Mouse (Mus musculus) embryonic fibroblast, embryonic 13.5 days (primary cell): ENCODE measurements around the gene Tas2r125. TPM values are rescaled to one million over a fixed set of nuclear protein-coding genes. Genes with fewer than 3 reads are reported as not detected.
"Not testable (repeated sequence)": the region's sequence is repeated elsewhere in the genome, so short reads cannot be mapped to it uniquely, and the experiment has no call there.

ENCODE experiments used
- H3K27ac ChIP-seq: 2 replicates; pipeline ENCODE4 v1.5.1; 2012; ENCODE audit warnings: low read length, control low read depth, inconsistent platforms; ENCODE audit not compliant: insufficient read depth
- H3K4me1 ChIP-seq: 2 replicates; pipeline ENCODE4 v1.6.1; 2011; ENCODE audit warnings: low read length; ENCODE audit not compliant: control insufficient read depth, insufficient read depth
- H3K4me3 ChIP-seq: 2 replicates; pipeline ENCODE4 v1.5.1; 2011; ENCODE audit warnings: mild to moderate bottlenecking, control low read depth, low read length; ENCODE audit not compliant: insufficient read depth
- CTCF ChIP-seq: IDR thresholded peaks from 2 replicates; pipeline ENCODE4 v1.5.1; 2011; ENCODE audit warnings: mild to moderate bottlenecking, control low read depth, low read length, moderate library complexity, borderline replicate concordance; ENCODE audit not compliant: insufficient read depth
- POLR2A ChIP-seq: IDR thresholded peaks from 2 replicates; pipeline ENCODE4 v1.6.1; 2011; ENCODE audit warnings: low read depth, mild to moderate bottlenecking, control low read depth, low read length, moderate library complexity
- polyA plus RNA-seq: library from polyadenylated mRNA; stranded (reverse); fragments of >200 nt; gene quantifications from 2 replicates; pipeline ENCODE4 v1.2.4, GENCODE M21; 2011; ENCODE audit warnings: low read depth; ENCODE audit not compliant: missing spikeins, insufficient read length

Gene Tas2r125
- polyA plus RNA-seq = not detected in 2 replicates

DNA sequence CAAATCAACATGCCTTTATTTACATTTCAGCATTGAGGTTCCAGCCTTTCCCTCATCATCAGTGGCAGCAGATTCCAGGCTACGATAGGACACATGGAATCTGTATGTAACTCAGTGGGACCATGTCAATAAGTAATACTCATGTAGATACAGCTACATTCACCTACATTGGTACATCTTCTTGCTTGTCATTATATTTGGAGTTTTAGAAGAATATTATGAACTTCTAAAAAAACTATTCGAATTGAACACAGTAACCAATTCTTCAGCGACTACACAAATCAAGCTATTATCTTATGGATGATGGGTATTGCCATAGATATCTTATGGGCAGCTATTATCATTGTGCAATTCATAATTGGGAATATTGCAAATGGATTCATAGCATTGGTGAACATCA, at the start of gene Tas2r125:
Tas2r125 (plus strand) TSS at position 301 of the 400 bp plus-strand sequence.
- H3K4me1 ChIP-seq = no peaks in the 10 kb centered on the region
- TF ChIP-seq CTCF (no peak), POLR2A (no peak)
- H3K27ac ChIP-seq = no peak within 1 kb of the TSS
- no peak within 1 kb of the TSS for H3K4me3 ChIP-seq

GRCm38 (mm10) chr6:132867708-132868107, 41.7 kb upstream of the Tas2r125 start, which contains the start of gene Tas2r110:
TSS of gene Tas2r110 (plus strand) at chr6:132868008.
- Histone ChIP-seq H3K27ac (no peak within 1 kb of the TSS), H3K4me1 (no peaks in the 10 kb centered on the region), H3K4me3 (no peak within 1 kb of the TSS)
- TF ChIP-seq CTCF (no peak), POLR2A (no peak)

DNA sequence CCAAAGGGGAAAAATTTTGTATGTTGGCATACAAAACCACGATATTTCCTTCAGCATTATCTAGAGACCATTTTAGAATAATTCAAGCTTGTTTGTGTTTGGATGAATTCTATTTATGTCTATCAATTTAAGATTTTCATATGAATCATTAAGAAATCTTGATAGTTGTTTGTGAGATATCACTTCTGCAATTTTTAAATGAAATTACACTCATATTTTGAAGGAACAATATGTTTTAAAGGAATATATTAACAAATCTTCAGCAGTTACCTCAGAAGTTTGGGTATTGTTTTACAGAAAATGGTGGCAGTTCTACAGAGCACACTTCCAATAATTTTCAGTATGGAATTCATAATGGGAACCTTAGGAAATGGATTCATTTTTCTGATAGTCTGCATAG, 16.7 kb upstream of the Tas2r125 start, which contains the start of gene Tas2r113:
Tas2r113 (plus strand) TSS at position 301 of the 400 bp plus-strand sequence.
- no peak within 1 kb of the TSS for H3K27ac ChIP-seq
- no peak within 1 kb of the TSS for H3K4me3 ChIP-seq
- TF ChIP-seq POLR2A = no peak
- TF ChIP-seq CTCF = no peak
- H3K4me1 ChIP-seq = no peaks in the 10 kb centered on the region

DNA sequence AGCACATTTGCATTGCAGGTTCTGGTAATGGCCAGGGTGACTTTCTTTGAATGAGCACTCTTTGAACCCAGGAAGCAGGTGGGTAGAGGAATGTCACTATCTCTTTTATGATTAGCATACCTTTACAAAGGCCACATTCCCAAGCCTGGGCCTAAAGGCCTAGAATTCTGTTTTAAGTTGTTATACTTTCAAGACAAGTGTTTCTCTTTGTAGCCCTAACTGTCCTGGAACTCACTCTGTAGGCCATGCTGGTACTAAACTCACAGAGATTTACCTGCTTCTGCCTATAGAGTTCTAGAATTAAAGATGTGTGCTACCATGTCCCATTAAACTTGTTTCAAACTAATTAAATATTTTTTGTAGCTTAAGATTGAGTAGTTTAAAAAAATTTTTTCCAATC, 31.9 kb downstream of the Tas2r125 start:
- H3K27ac ChIP-seq, H3K4me1 ChIP-seq, H3K4me3 ChIP-seq: not testable (repeated sequence)

DNA sequence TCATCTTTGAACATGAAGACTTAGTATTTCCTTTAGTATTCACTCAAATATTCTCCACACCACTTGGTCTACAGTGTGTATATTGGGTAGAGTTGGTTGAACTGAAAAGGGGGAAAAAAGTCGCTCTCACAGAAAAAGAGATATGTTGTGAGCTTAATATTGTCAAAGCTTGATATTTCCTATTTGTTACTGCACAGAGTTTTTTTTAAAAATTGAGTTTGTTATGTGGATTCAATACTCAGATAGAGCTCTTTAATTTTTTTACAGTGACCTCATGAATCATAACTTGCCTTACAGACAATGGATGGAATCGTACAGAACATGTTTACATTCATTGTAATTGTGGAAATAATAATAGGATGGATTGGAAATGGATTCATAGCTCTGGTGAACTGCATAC, 41.4 kb downstream of the Tas2r125 start, which contains the start of gene Tas2r129:
Tas2r129 (plus strand) TSS at position 301 of the 400 bp plus-strand sequence.
- H3K4me1 ChIP-seq = no peaks in the 10 kb centered on the region
- no peak within 1 kb of the TSS for H3K27ac ChIP-seq
- TF ChIP-seq CTCF (no peak), POLR2A (no peak)
- H3K4me3 ChIP-seq = no peak within 1 kb of the TSS

DNA sequence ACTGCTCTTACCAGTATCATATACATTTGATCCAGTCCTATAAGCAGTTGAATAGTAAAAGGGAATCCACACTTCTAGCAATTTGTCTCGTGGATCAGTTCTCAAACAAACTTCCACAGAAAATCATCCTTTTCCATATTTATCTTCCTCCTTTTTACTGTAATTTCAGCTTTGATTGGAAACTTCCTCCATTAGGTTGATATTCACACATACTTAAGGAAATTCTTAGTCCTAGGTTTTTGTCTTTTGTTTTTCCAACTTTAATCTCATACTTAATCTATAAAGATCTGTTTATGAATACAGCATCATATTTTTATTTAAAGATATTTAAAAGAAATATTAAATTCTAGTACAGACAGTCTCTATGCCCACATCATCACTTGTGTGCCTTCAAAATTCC, 48.4 kb downstream of the Tas2r125 start, which contains the start of gene Tas2r131:
Tas2r131 (minus strand) TSS at position 101 of the 400 bp plus-strand sequence.
- TF ChIP-seq CTCF = no peak
- no peak for TF ChIP-seq POLR2A

More for the DNA sequence above, 48.4 kb downstream of the Tas2r125 start, which contains the start of gene Tas2r131:
- Histone ChIP-seq H3K4me1 (no peaks in the 10 kb centered on the region), H3K27ac (no peak within 1 kb of the TSS), H3K4me3 (no peak within 1 kb of the TSS)

Other genes with a start within 250 kb of the Tas2r125 start
- gene Tas2r121, start 208.6 kb upstream of the Tas2r125 start, polyA plus RNA-seq = not detected in 2 replicates
- not detected in 2 replicates for gene Tas2r122, start 197.7 kb upstream of the Tas2r125 start, polyA plus RNA-seq
- gene Tas2r115, start 171.6 kb upstream of the Tas2r125 start, polyA plus RNA-seq = not detected in 2 replicates
- not detected in 2 replicates for gene Tas2r124, start 154.9 kb upstream of the Tas2r125 start, polyA plus RNA-seq
- gene Tas2r102, start 147.5 kb upstream of the Tas2r125 start, polyA plus RNA-seq = not detected in 2 replicates
- not detected in 2 replicates for gene Tas2r136, start 131.5 kb upstream of the Tas2r125 start, polyA plus RNA-seq
- gene Tas2r117, start 106.8 kb upstream of the Tas2r125 start, polyA plus RNA-seq = not detected in 2 replicates
- gene Tas2r123, start 62.5 kb upstream of the Tas2r125 start, polyA plus RNA-seq = not detected in 2 replicates
- not detected in 2 replicates for gene Tas2r116, start 54.2 kb upstream of the Tas2r125 start, polyA plus RNA-seq
- gene Tas2r110, start 41.6 kb upstream of the Tas2r125 start, polyA plus RNA-seq = not detected in 2 replicates
- not detected in 2 replicates for gene Tas2r113, start 16.6 kb upstream of the Tas2r125 start, polyA plus RNA-seq
- not detected in 2 replicates for gene Tas2r129, start 41.5 kb downstream of the Tas2r125 start, polyA plus RNA-seq
- not detected in 2 replicates for gene Tas2r131, start 48.3 kb downstream of the Tas2r125 start, polyA plus RNA-seq
- not detected in 2 replicates for gene Tas2r109, start 71.3 kb downstream of the Tas2r125 start, polyA plus RNA-seq
- gene Tas2r103, start 127.5 kb downstream of the Tas2r125 start, polyA plus RNA-seq = not detected in 2 replicates
- gene Tas2r140, start 146.2 kb downstream of the Tas2r125 start, polyA plus RNA-seq = not detected in 2 replicates
- gene Smim10l1, start 195.3 kb downstream of the Tas2r125 start, polyA plus RNA-seq = 56.1 and 63.3 TPM in 2 replicates